Mouse (Mus musculus) adrenal gland (tissue): ENCODE results near the gene Depdc1a.
"Not testable (repeated sequence)": the region's sequence is repeated elsewhere in the genome, so short reads cannot be mapped to it uniquely, and the experiment has no call there.

Experiments
- intact Hi-C: fragments of 180-260 bp; cut with DNase I; formaldehyde crosslinking; loops from one replicate; pipeline ENCODE4 v1.15.1; 2025
- long read RNA-seq, 2 experiments: library from polyadenylated mRNA; unstranded; transcript quantifications; one replicate each; pipeline ENCODE4 v2.0.0; 2020; ENCODE audit warnings: borderline replicate concordance in 1 of 2; ENCODE audit not compliant: insufficient replicate concordance in 1 of 2

The Depdc1a gene
- long read RNA-seq, experiment 1 = 0 reads
- long read RNA-seq, experiment 2 = 0 reads

GRCm38 (mm10) chr3:159495243-159495801, at the start of gene Depdc1a:
Gene Depdc1a (plus strand): TSS chr3:159495433.
- intact Hi-C loops = no loop called here

GRCm38 (mm10) chr3:159470059-159470458, 25.2 kb upstream of the Depdc1a start:
- intact Hi-C loops = no loop called here

- intact Hi-C loops = no loop called here
Measured at GRCm38 (mm10) chr3:159475465-159475864, 19.8 kb upstream of the Depdc1a start.

DNA sequence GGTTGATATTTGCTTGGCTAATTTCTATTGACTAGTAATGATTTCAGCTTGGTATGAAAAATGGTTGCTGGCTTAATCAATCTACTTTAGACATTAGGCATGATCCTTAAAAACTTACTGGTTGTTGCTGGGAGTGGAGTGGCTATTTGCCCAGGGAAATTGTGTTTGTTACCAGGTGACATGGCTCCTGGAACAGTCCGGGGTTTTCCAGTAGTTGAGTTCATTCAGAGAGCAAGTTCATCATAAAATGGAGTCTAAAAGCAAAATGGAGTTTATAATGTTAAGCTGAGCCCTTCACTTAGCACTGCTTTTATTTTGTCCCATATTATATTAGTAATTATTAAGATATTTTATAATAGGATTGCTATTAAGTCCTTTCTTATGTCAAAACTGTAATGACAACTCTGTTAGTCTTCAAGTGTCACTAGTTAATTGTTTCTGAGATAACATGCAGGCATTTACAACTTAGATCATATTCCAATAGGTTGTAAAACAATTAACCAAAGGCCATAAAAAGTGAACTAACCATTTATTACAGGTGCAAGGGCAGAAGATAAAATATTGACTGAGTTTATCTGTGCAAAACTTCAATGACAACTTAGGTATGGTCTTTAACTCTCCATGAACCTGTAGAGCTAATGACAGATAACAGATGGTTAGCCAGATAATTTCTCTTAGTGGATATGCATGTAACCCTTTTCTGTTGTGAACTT, 17.8 kb upstream of the Depdc1a start:
- intact Hi-C loops = no loop called here

DNA sequence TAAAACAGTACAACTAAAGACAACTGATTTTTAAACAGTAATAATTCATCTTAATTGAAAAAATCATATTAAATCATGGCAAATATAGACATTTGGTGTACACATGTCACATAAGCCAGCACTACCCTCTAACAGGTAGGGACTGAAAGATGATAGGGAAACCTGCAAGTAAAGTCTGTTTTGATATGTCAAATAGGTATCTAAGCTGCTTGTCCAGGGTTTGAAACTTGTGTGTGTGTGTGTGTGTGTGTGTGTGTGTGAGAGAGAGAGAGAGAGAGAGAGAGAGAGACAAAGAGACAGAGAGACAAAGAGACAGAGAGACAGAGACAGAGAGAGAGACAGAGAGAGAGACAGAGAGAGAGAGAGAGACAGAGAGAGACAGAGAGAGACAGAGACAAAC, 524 bp upstream of the Depdc1a start:
- intact Hi-C loops = not testable (repeated sequence)

DNA sequence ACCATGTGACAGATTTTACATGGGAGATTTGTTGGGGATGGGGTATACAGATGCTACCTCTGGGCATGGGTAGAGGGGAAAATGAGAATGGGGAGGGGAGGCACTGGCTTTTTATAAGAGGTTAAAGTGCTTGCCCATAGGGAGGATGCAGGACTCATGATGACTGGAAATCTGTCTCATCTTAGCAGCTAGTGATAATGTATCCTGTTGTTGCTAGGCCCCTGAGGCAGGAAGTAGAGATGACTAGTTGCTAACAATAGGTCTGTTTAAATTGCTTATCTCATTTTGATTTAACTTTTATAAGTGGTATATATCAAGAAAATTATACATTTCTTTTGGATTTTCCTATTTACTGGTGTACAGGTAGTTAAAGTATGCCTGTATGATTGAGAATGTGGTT, 13.7 kb downstream of the Depdc1a start:
- intact Hi-C loops = no loop called here

DNA sequence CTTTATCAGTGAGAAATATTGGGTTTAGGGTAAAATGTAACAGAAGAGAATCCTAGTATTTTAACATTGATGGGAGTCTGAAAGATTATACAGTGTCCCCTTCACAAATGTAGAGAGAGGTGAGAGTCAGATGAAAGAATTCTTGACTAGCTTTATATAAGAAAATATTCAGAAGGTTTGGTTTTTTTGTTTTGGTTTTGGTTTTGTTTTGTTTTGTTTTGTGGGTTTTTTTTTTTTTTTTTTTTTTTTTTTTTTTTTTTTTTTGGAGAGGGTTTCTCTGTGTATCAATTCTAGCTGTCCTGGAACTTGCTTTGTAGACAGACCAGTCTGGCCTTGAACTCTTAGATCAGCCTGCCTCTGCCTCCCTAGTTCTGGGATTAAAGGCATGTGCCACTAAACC, 33.3 kb downstream of the Depdc1a start:
- intact Hi-C loops = no loop called here

DNA sequence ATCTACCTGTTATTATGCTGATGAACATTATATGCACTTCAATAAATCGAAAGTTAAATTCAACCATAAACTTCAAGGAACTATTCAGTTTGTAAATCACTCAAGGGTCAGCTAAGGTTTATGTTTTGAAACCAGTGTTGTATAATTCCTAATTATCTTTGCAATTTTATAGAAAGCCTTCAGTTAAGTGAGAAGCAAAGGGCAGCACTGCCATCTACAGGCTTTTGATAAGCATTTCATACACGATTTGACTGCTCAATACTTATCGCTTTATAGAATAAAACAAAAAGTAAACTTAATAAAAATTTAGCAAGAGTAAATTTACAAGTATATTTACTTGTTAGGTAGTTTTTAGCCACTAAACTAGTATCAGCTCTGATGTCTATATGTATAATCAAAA, 53.1 kb downstream of the Depdc1a start:
- intact Hi-C loops = loop anchor here (5.0 kb wide), 1 partner anchor 1171 kb away; no protein-coding TSS in a partner anchor

- intact Hi-C loops = no loop called here
Measured at GRCm38 (mm10) chr3:159550224-159550623, 55.0 kb downstream of the Depdc1a start.
